Comparison of ENCODE assay signal across 16 mouse cellular contexts in the genomic region with DNA sequence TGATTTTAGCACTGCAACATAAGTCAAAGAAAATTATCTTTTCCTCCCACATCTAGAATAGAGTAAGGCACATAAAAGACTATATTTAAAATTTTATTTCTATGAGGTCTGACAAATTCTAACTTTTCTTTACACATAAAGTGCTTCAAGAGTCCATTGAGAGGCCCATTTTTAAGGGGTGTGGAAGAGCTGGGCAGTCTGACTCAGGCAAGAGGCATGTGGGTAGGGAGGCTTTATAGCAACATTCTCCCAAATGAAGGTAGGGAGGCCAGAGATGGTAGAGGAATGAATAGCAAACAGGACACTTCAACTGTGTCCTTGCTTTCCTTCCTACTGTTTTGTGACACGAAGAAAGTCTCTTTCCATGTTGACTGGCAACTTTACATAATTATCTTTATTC.
DNase-seq lines count a peak whose midpoint lies in the region; ATAC-seq and TF ChIP-seq lines count a peak whose summit lies in the region.
"Had no signal": no experiment of that assay in that cellular context is flagged by ENCODE, and none has a peak within 500 bp of the region (broad histone marks: within the 10 kb centered on the region; RNA-seq: fewer than 3 reads in every experiment).

No protein-coding gene starts in this region.

- no peaks in the 10 kb centered on the region for H3K9me3 ChIP-seq in lung, postnatal 0 days (ENCODE audit: low read length)
- H3K9me3 ChIP-seq: embryonic facial prominence, embryonic 10.5 days; embryonic facial prominence, embryonic 12.5 days; forebrain, embryonic 13.5 days; forebrain, embryonic 15.5 days had no signal

- no peaks in the 10 kb centered on the region for H3K4me1 ChIP-seq in lung, postnatal 0 days (ENCODE audit: insufficient read depth, low read depth, low read length)
- H3K4me1 ChIP-seq: embryonic facial prominence, embryonic 12.5 days; forebrain, embryonic 13.5 days; forebrain, embryonic 15.5 days had no signal

- ATAC-seq in lung, postnatal 0 days = peak; percentile 57; the same call in 1 of the 2 replicates
- ATAC-seq: forebrain, embryonic 13.5 days; forebrain, embryonic 15.5 days; forebrain, postnatal 0 days had no signal

- H3K4me3 ChIP-seq in lung, postnatal 0 days (ENCODE audit: low read depth, low read length) = no peak overlapping the region
- H3K4me3 ChIP-seq: embryonic facial prominence, embryonic 10.5 days; embryonic facial prominence, embryonic 12.5 days; forebrain, embryonic 13.5 days; forebrain, embryonic 15.5 days had no signal

- H3K9ac ChIP-seq in lung, postnatal 0 days (replicated peaks; ENCODE audit: low read depth) = no peak overlapping the region
- H3K9ac ChIP-seq: embryonic facial prominence, embryonic 12.5 days; forebrain, embryonic 13.5 days; forebrain, embryonic 15.5 days; forebrain, postnatal 0 days had no signal

- WGBS in lung, postnatal 0 days = 64% methylated on average over 1 of the region's 1 CpGs

- H3K4me2 ChIP-seq in lung, postnatal 0 days (replicated peaks; ENCODE audit: low read depth, low read length) = no peak overlapping the region
- H3K4me2 ChIP-seq: embryonic facial prominence, embryonic 12.5 days; forebrain, embryonic 13.5 days; forebrain, embryonic 15.5 days had no signal

- no peak overlapping the region for H3K27ac ChIP-seq in lung, postnatal 0 days (ENCODE audit: low read length)
- H3K27ac ChIP-seq: embryonic facial prominence, embryonic 10.5 days; embryonic facial prominence, embryonic 12.5 days; forebrain, embryonic 13.5 days; forebrain, embryonic 15.5 days had no signal

- peak; percentile 47 for TF ChIP-seq EP300 in lung, postnatal 0 days (IDR thresholded peaks at IDR 0.05)

- no peaks in the 10 kb centered on the region for H3K27me3 ChIP-seq in lung, postnatal 0 days (replicated peaks; ENCODE audit: insufficient read depth, low read length)
- H3K27me3 ChIP-seq: forebrain, embryonic 13.5 days; forebrain, embryonic 15.5 days had no signal

- no peaks in the 10 kb centered on the region for H3K36me3 ChIP-seq in lung, postnatal 0 days (ENCODE audit: insufficient read depth, low read length)
- H3K36me3 ChIP-seq: embryonic facial prominence, embryonic 10.5 days; embryonic facial prominence, embryonic 12.5 days; forebrain, embryonic 15.5 days had no signal

- DNase-seq in lung, postnatal 0 days (ENCODE audit: low spot score) = peak; percentile 48
- DNase-seq in lung, adult 18-20 months = no peak
- peak; percentile 48 for DNase-seq in 3T3-L1 (ENCODE audit: low read depth, low spot score)
- DNase-seq in NIH3T3 (ENCODE audit: low read depth) = peak; percentile 25
- DNase-seq in right cerebral cortex, postnatal 4 days = no peak
- DNase-seq in cerebellum, postnatal 14 days = no peak
- DNase-seq: adrenal gland, adult 2 months; cerebellum, adult 11 months; cerebellum, adult 18-20 months; cerebellum, adult 8-10 months; cerebellum, adult 9-11 months; forebrain, postnatal 0 days had no signal

- TF ChIP-seq CTCF in lung, postnatal 0 days (IDR thresholded peaks at IDR 0.05) = no peak

Comparison
In these comparisons a context has a peak if more than half of its experiments do, and no peak if none do; other contexts are left out.
1. DNase-seq: peak in lung, postnatal 0 days (single experiment), 3T3-L1 (single experiment) and NIH3T3 (single experiment); none in lung, adult 18-20 months (0 of 2), right cerebral cortex, postnatal 4 days (single experiment) and cerebellum, postnatal 14 days (0 of 2).